Mouse (Mus musculus) stomach, embryonic 15.5 days (tissue): ENCODE results near the gene Crtac1. TPM values are rescaled to one million over a fixed set of nuclear protein-coding genes. Genes with fewer than 3 reads are reported as not detected.

ENCODE experiments used
- ATAC-seq: fragments of 200-750 bp; cut with Nextera tagmentation; 2 replicates; pipeline ENCODE4 v1.8.0; 2017; ENCODE audit warnings: low read depth, moderate number of reproducible peaks, moderate TSS enrichment; ENCODE audit not compliant: insufficient read depth, low FRiP score
- H3K27ac ChIP-seq: fragments of 300-500 bp; sonication (generic); 2 replicates; pipeline ENCODE4 v1.5.1; 2015; ENCODE audit warnings: mild to moderate bottlenecking, inconsistent platforms
- H3K27me3 ChIP-seq: fragments of 300-500 bp; sonication (generic); replicated peaks from 2 replicates; pipeline ENCODE4 v1.6.1; 2015; ENCODE audit warnings: inconsistent platforms
- H3K36me3 ChIP-seq: fragments of 300-500 bp; sonication (generic); 2 replicates; pipeline ENCODE4 v1.6.1; 2015; ENCODE audit warnings: inconsistent platforms
- H3K4me1 ChIP-seq: fragments of 300-500 bp; sonication (generic); 2 replicates; pipeline ENCODE4 v1.6.1; 2015; ENCODE audit warnings: inconsistent platforms
- H3K4me2 ChIP-seq: fragments of 300-500 bp; sonication (generic); 2 replicates; pipeline ENCODE4 v1.6.1; 2015; ENCODE audit warnings: mild to moderate bottlenecking, inconsistent platforms
- H3K4me3 ChIP-seq: fragments of 300-500 bp; sonication (generic); replicated peaks from 2 replicates; pipeline ENCODE4 v1.5.1; 2015; ENCODE audit warnings: inconsistent platforms
- H3K9ac ChIP-seq: fragments of 300-500 bp; sonication (generic); 2 replicates; pipeline ENCODE4 v1.6.1; 2015; ENCODE audit warnings: inconsistent platforms
- H3K9me3 ChIP-seq: fragments of 300-500 bp; sonication (generic); 2 replicates; pipeline ENCODE4 v1.6.1; 2016; ENCODE audit warnings: inconsistent platforms
- WGBS: fragments of 180-500 bp; shearing (Covaris S2); methylation state at CpG from one replicate; pipeline ENCODE4 v1.1.7; 2015; 5-methylcytosine and 5-hydroxymethylcytosine counted together
- microRNA-seq: library from miRNA; unstranded; fragments of <30 nt; microRNA quantifications from one replicate; pipeline ENCODE4, GENCODE M21; 2016
- polyA plus RNA-seq: library from polyadenylated mRNA; unstranded; fragments of >200 nt; fragmentation: Nextera tagmentation; extraction: Ambion mirVana; gene quantifications from 2 replicates; pipeline ENCODE4 v1.2.1, GENCODE M21; 2015

The Crtac1 gene
- polyA plus RNA-seq, 1 experiment from 2014 or later = 4.0 TPM

- Histone ChIP-seq H3K9ac (no peak overlapping the region), H3K4me2 (no peak overlapping the region), H3K27ac (no peak overlapping the region), H3K4me3 (no peak overlapping the region), H3K36me3 (no peaks in the 10 kb centered on the region), H3K9me3 (no peaks in the 10 kb centered on the region), H3K27me3 (peaks cover 7% of the 10 kb centered on the region), H3K4me1 (no peaks in the 10 kb centered on the region; the same call in 1 of the 2 replicates)
- WGBS = 64% methylated on average over 11 of the region's 11 CpGs
- ATAC-seq = no peak
Measured at GRCm38 (mm10) chr19:42249976-42250914, 181.3 kb downstream of the Crtac1 start.

GRCm38 (mm10) chr19:42247519-42247918, 184.1 kb downstream of the Crtac1 start, which contains the start of gene Golga7b:
TSS of gene Golga7b (plus strand) at chr19:42247574.
- no peaks in the 10 kb centered on the region for H3K27me3 ChIP-seq
- no peak within 1 kb of the TSS for H3K9ac ChIP-seq
- H3K4me3 ChIP-seq = no peak within 1 kb of the TSS
- no peak for ATAC-seq
- no peaks in the 10 kb centered on the region; the same call in 1 of the 2 replicates for H3K4me1 ChIP-seq
- no peaks in the 10 kb centered on the region for H3K36me3 ChIP-seq
- WGBS = 77% methylated on average over 3 of the region's 3 CpGs
- H3K4me2 ChIP-seq = no peak within 1 kb of the TSS
- H3K9me3 ChIP-seq = no peaks in the 10 kb centered on the region
- no peak within 1 kb of the TSS for H3K27ac ChIP-seq

- H3K4me3 ChIP-seq = no peak overlapping the region
- no peaks in the 10 kb centered on the region for H3K36me3 ChIP-seq
- H3K4me1 ChIP-seq = no peaks in the 10 kb centered on the region; the same call in 1 of the 2 replicates
- H3K27ac ChIP-seq = no peak overlapping the region
- no peaks in the 10 kb centered on the region for H3K9me3 ChIP-seq
- H3K27me3 ChIP-seq = no peaks in the 10 kb centered on the region
- H3K9ac ChIP-seq = no peak overlapping the region
- no peak for ATAC-seq
- 48% methylated on average over 5 of the region's 5 CpGs for WGBS
- no peak overlapping the region for H3K4me2 ChIP-seq
Measured at GRCm38 (mm10) chr19:42246626-42247025, 185.0 kb downstream of the Crtac1 start.

- H3K9ac ChIP-seq = no peak overlapping the region
- no peaks in the 10 kb centered on the region for H3K9me3 ChIP-seq
- no peak overlapping the region for H3K4me3 ChIP-seq
- no peak overlapping the region for H3K27ac ChIP-seq
- H3K27me3 ChIP-seq = no peaks in the 10 kb centered on the region
- H3K4me1 ChIP-seq = 0 out of 2 replicates have a peak, but pooled peaks cover 2% of the 10 kb centered on the region
- no peaks in the 10 kb centered on the region for H3K36me3 ChIP-seq
- no peak for ATAC-seq
- no peak overlapping the region for H3K4me2 ChIP-seq
- 48% methylated on average over 3 of the region's 3 CpGs for WGBS
Measured at GRCm38 (mm10) chr19:42243401-42243800, 188.2 kb downstream of the Crtac1 start.

GRCm38 (mm10) chr19:42240881-42241280, 190.7 kb downstream of the Crtac1 start:
- H3K36me3 ChIP-seq = no peaks in the 10 kb centered on the region
- no peak overlapping the region for H3K4me2 ChIP-seq
- no peaks in the 10 kb centered on the region for H3K27me3 ChIP-seq
- H3K9ac ChIP-seq = no peak overlapping the region
- no peak for ATAC-seq
- H3K27ac ChIP-seq = no peak overlapping the region
- H3K4me1 ChIP-seq = 0 out of 2 replicates have a peak, but pooled peaks cover 2% of the 10 kb centered on the region
- no peaks in the 10 kb centered on the region for H3K9me3 ChIP-seq
- H3K4me3 ChIP-seq = no peak overlapping the region
- 42% methylated on average over 8 of the region's 8 CpGs for WGBS

- no peak overlapping the region for H3K27ac ChIP-seq
- H3K36me3 ChIP-seq = no peaks in the 10 kb centered on the region
- 64% methylated on average over 7 of the region's 7 CpGs for WGBS
- H3K4me3 ChIP-seq = no peak overlapping the region
- no peaks in the 10 kb centered on the region for H3K9me3 ChIP-seq
- no peaks in the 10 kb centered on the region for H3K27me3 ChIP-seq
- ATAC-seq = no peak
- H3K4me2 ChIP-seq = no peak overlapping the region
- no peak overlapping the region for H3K9ac ChIP-seq
- H3K4me1 ChIP-seq = 0 out of 2 replicates have a peak, but pooled peaks cover 2% of the 10 kb centered on the region
Measured at GRCm38 (mm10) chr19:42238341-42238715, 193.3 kb downstream of the Crtac1 start.

GRCm38 (mm10) chr19:42237602-42238340, 193.8 kb downstream of the Crtac1 start:
- Histone ChIP-seq H3K27ac (no peak overlapping the region), H3K36me3 (no peaks in the 10 kb centered on the region), H3K4me3 (no peak overlapping the region), H3K9me3 (no peaks in the 10 kb centered on the region), H3K4me1 (0 out of 2 replicates have a peak, but pooled peaks cover 2% of the 10 kb centered on the region), H3K4me2 (no peak overlapping the region), H3K27me3 (no peaks in the 10 kb centered on the region), H3K9ac (no peak overlapping the region)
- ATAC-seq = no peak
- WGBS = 19% methylated on average over 4 of the region's 4 CpGs

Small RNAs within 50 kb of the gene (microRNA-seq; reads per million reads assigned to microRNA genes)
- gene Gm26339 (not detected), gene Mir3085 (not detected)

Other genes with a start within 250 kb of the Crtac1 start
- gene Sfrp5, start 229.5 kb downstream of the Crtac1 start, polyA plus RNA-seq = 9.4 and 16.0 TPM in 2 replicates
- gene Golga7b, start 184.2 kb downstream of the Crtac1 start, polyA plus RNA-seq = 1.1 and 1.5 TPM in 2 replicates
- gene R3hcc1l, start 87.0 kb upstream of the Crtac1 start, polyA plus RNA-seq = 20.7 and 21.7 TPM in 2 replicates
- 2.7 and 3.1 TPM in 2 replicates for gene Loxl4, start 181.0 kb upstream of the Crtac1 start, polyA plus RNA-seq